Mouse (Mus musculus) thymus, adult 2 months (tissue): ENCODE measurements at regions not wholly inside any gene's neighbourhood (a gene's known extent, or its start where the extent isn't known, plus 50 kb on each side); places are given as distances from the start of the nearest gene placed in this dataset.

Experiments
- CTCF ChIP-seq: fragments of 200-500 bp; IDR thresholded peaks from 2 replicates; pipeline ENCODE4 v1.5.1; 2012; ENCODE audit warnings: mild to moderate bottlenecking, control low read depth, low read length, moderate library complexity, borderline replicate concordance; ENCODE audit not compliant: control insufficient read depth, poor library complexity, insufficient read depth; ENCODE audit errors: extremely low read depth
- POLR2A ChIP-seq: fragments of 200-500 bp; IDR thresholded peaks from 2 replicates; pipeline ENCODE4 v1.6.1; 2012; ENCODE audit warnings: mild to moderate bottlenecking, low read length, control low read depth, moderate library complexity; ENCODE audit not compliant: control insufficient read depth, poor library complexity, insufficient read depth; ENCODE audit errors: extremely low read depth

DNA sequence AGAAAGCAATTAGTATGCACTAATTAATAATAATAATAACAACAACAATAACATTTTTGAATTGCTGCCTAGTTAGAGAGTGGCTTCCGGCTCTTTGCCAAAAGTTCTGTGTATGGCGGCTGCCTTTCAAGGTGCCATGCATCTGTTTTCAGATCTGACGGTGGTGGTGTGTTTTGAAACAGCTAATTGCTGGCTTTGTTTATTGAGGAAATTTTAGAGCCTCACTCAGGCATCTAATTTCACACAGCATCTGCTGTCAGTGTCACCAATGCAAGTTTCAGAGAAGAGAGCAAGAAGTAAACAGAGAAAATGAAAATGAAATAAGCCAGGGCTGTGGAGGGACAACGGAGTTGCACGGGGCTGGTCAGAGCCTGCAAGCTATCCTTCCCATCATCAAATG lies 223.2 kb upstream of the Mki67 start:
- TF ChIP-seq POLR2A (no peak), CTCF (no peak)
